Mouse (Mus musculus): Measurements from ENCODE around the gene Gm9611. TPM values are rescaled to one million over a fixed set of nuclear protein-coding genes. Genes with fewer than 3 reads are reported as not detected.

Gm9611 gene
- not detected in 4 replicates for total RNA-seq (2023)

GRCm38 (mm10) chr14:42297258-42297657 lies at the start of gene Gm9611:
Gm9611 (minus strand) TSS chr14:42297358.

GRCm38 (mm10) chr14:42309910-42310309 lies 12.8 kb upstream of the Gm9611 start, which contains the start of gene Gm7995:
Gm7995 (plus strand) TSS chr14:42310210.

GRCm38 (mm10) chr14:42259948-42260347 lies 37.2 kb downstream of the Gm9611 start, which contains the start of gene Gm17026:
Gm17026 (minus strand) TSS chr14:42260048.

Other genes starting within 250 kb of the Gm9611 start
- not detected in 4 replicates for gene Gm7951, start 180.0 kb downstream of the Gm9611 start, total RNA-seq (2023)
- not detected in 4 replicates for gene Gm17027, start 134.7 kb downstream of the Gm9611 start, total RNA-seq (2023)
- gene Gm3573, start 106.6 kb downstream of the Gm9611 start, total RNA-seq (2023): not detected in 4 replicates
- not detected in 4 replicates for gene Gm17026, start 37.3 kb downstream of the Gm9611 start, total RNA-seq (2023)
- not detected in 4 replicates for gene Gm7995, start 12.9 kb upstream of the Gm9611 start, total RNA-seq (2023)
- not detected in 4 replicates for gene Gm8005, start 142.3 kb upstream of the Gm9611 start, total RNA-seq (2023)
- gene Gm8011, start 166.5 kb upstream of the Gm9611 start, total RNA-seq (2023): not detected in 4 replicates
- gene Gm8020, start 205.0 kb upstream of the Gm9611 start, total RNA-seq (2023): not detected in 4 replicates
- not detected in 4 replicates for gene Gm8024, start 226.9 kb upstream of the Gm9611 start, total RNA-seq (2023)